Mouse (Mus musculus) intestine, postnatal 0 days (tissue): ENCODE results near the gene Uba52. TPM values are rescaled to one million over a fixed set of nuclear protein-coding genes. Genes with fewer than 3 reads are reported as not detected.

Experiments used
- ATAC-seq: fragments of 200-750 bp; cut with Nextera tagmentation; 2 replicates; pipeline ENCODE4 v1.8.0; 2017; ENCODE audit warnings: mild to moderate bottlenecking, moderate TSS enrichment, moderate library complexity
- H3K27ac ChIP-seq: fragments of 300-500 bp; sonication (generic); 2 replicates; pipeline ENCODE4 v1.5.1; 2014; ENCODE audit warnings: mild to moderate bottlenecking, low read depth, low read length, moderate library complexity
- H3K27me3 ChIP-seq: fragments of 300-500 bp; sonication (generic); replicated peaks from 2 replicates; pipeline ENCODE4 v1.6.1; 2014; ENCODE audit warnings: low read length, mixed read lengths; ENCODE audit not compliant: control insufficient read depth, insufficient read depth
- H3K36me3 ChIP-seq: fragments of 300-500 bp; sonication (generic); 2 replicates; pipeline ENCODE4 v1.6.1; 2014; ENCODE audit warnings: mild to moderate bottlenecking, moderate library complexity; ENCODE audit not compliant: control insufficient read depth, insufficient read depth
- H3K4me1 ChIP-seq: fragments of 300-500 bp; sonication (generic); replicated peaks from 2 replicates; pipeline ENCODE4 v1.6.1; 2014; ENCODE audit warnings: antibody characterized with exemption, low read length, mixed read lengths; ENCODE audit not compliant: control insufficient read depth, insufficient read depth
- H3K4me2 ChIP-seq: fragments of 300-500 bp; sonication (generic); replicated peaks from 2 replicates; pipeline ENCODE4 v1.6.1; 2014; ENCODE audit warnings: low read depth, mild to moderate bottlenecking, moderate library complexity
- H3K4me3 ChIP-seq: fragments of 300-500 bp; sonication (generic); 2 replicates; pipeline ENCODE4 v1.5.1; 2014; ENCODE audit warnings: low read depth, low read length
- H3K9ac ChIP-seq: fragments of 300-500 bp; sonication (generic); 2 replicates; pipeline ENCODE4 v1.6.1; 2014; ENCODE audit warnings: mild to moderate bottlenecking, low read depth, low read length
- H3K9me3 ChIP-seq: fragments of 300-500 bp; sonication (generic); 2 replicates; pipeline ENCODE4 v1.6.1; 2016; ENCODE audit warnings: mixed run types; ENCODE audit not compliant: control insufficient read depth
- CTCF ChIP-seq: sonication (generic); IDR thresholded peaks from 2 replicates; pipeline ENCODE4 v1.5.1; 2016; ENCODE audit warnings: low read depth, mild to moderate bottlenecking, control low read depth, antibody characterized with exemption, moderate library complexity
- WGBS: fragments of 180-500 bp; shearing (Covaris S2); extraction: QIAGEN DNeasy Blood & Tissue Kit; methylation state at CpG from one replicate; pipeline ENCODE4 v1.1.7; 2014; 5-methylcytosine and 5-hydroxymethylcytosine counted together
- polyA plus RNA-seq: library from polyadenylated mRNA; unstranded; fragments of >200 nt; fragmentation: Nextera tagmentation; extraction: Ambion mirVana; gene quantifications from 2 replicates; pipeline ENCODE4 v1.2.1, GENCODE M21; 2015

Uba52 gene
- polyA plus RNA-seq, 1 experiment from 2014 or later, result 863 TPM

GRCm38 (mm10) chr8:70509281-70509952, 1.2 kb downstream of the Uba52 start:
- no peak for TF ChIP-seq CTCF
- Histone ChIP-seq H3K36me3 (peaks cover 29% of the 10 kb centered on the region; the same call in 1 of the 2 replicates), H3K4me3 (peak overlapping the region; percentile 86), H3K27ac (peak overlapping the region; percentile 92), H3K4me1 (no peaks in the 10 kb centered on the region; the same call in none of the 2 replicates), H3K27me3 (no peaks in the 10 kb centered on the region), H3K4me2 (peak overlapping the region; percentile 84), H3K9me3 (no peaks in the 10 kb centered on the region), H3K9ac (peak overlapping the region; percentile 85)
- no peak for ATAC-seq
- 6% methylated on average over 25 of the region's 25 CpGs for WGBS

- 53% methylated on average over 5 of the region's 5 CpGs for WGBS
- Histone ChIP-seq H3K27me3 (0 out of 2 replicates have a peak, but pooled peaks cover 2% of the 10 kb centered on the region), H3K9ac (no peak overlapping the region), H3K36me3 (peaks cover 25% of the 10 kb centered on the region; the same call in 1 of the 2 replicates), H3K4me3 (no peak overlapping the region), H3K9me3 (no peaks in the 10 kb centered on the region), H3K27ac (no peak overlapping the region), H3K4me1 (no peaks in the 10 kb centered on the region; the same call in none of the 2 replicates), H3K4me2 (no peak overlapping the region)
- no peak for TF ChIP-seq CTCF
- no peak for ATAC-seq
These were observed 3.6 kb downstream of the Uba52 start for GRCm38 (mm10) chr8:70507027-70507393.

GRCm38 (mm10) chr8:70506328-70507026, 4.1 kb downstream of the Uba52 start, which contains the start of gene Rex1bd:
Gene Rex1bd (minus strand): TSS chr8:70506752.
- Histone ChIP-seq H3K4me3 (peak within 1 kb of the TSS; percentile 59), H3K4me1 (no peaks in the 10 kb centered on the region; the same call in none of the 2 replicates), H3K9ac (peak within 1 kb of the TSS; percentile 60), H3K4me2 (peak within 1 kb of the TSS; percentile 82), H3K27ac (peak within 1 kb of the TSS; percentile 81), H3K36me3 (peaks cover 25% of the 10 kb centered on the region; the same call in 1 of the 2 replicates), H3K27me3 (peaks cover 7% of the 10 kb centered on the region; the same call in 1 of the 2 replicates), H3K9me3 (no peaks in the 10 kb centered on the region)
- ATAC-seq, result peak; percentile 75
- WGBS, result 3% methylated on average over 40 of the region's 40 CpGs
- TF ChIP-seq CTCF, result peak; percentile 93

- Histone ChIP-seq H3K27ac (0 out of 2 replicates have a peak overlapping the region, but pooled peaks have one; percentile 81), H3K9ac (peak overlapping the region; percentile 60), H3K4me2 (peak overlapping the region; percentile 82), H3K36me3 (peaks cover 25% of the 10 kb centered on the region; the same call in 1 of the 2 replicates), H3K27me3 (peaks cover 12% of the 10 kb centered on the region; the same call in 1 of the 2 replicates), H3K4me3 (peak overlapping the region; percentile 59), H3K4me1 (no peaks in the 10 kb centered on the region; the same call in none of the 2 replicates), H3K9me3 (no peaks in the 10 kb centered on the region)
- TF ChIP-seq CTCF, result no peak
- no peak for ATAC-seq
- WGBS, result 35% methylated on average over 32 of the region's 32 CpGs
These were observed 4.8 kb downstream of the Uba52 start for GRCm38 (mm10) chr8:70505698-70506327.

GRCm38 (mm10) chr8:70504851-70505250, 5.8 kb downstream of the Uba52 start:
- no peaks in the 10 kb centered on the region; the same call in none of the 2 replicates for H3K4me1 ChIP-seq
- no peak overlapping the region for H3K27ac ChIP-seq
- WGBS, result 88% methylated on average over 3 of the region's 3 CpGs
- peak; percentile 93 for TF ChIP-seq CTCF
- no peak overlapping the region for H3K4me2 ChIP-seq
- peaks cover 25% of the 10 kb centered on the region; the same call in 1 of the 2 replicates for H3K36me3 ChIP-seq
- no peaks in the 10 kb centered on the region for H3K9me3 ChIP-seq
- H3K4me3 ChIP-seq, result no peak overlapping the region
- peaks cover 19% of the 10 kb centered on the region for H3K27me3 ChIP-seq
- no peak overlapping the region for H3K9ac ChIP-seq
- no peak for ATAC-seq

GRCm38 (mm10) chr8:70504291-70504716, 6.3 kb downstream of the Uba52 start:
- Histone ChIP-seq H3K27me3 (peaks cover 24% of the 10 kb centered on the region), H3K9me3 (no peaks in the 10 kb centered on the region), H3K4me3 (no peak overlapping the region), H3K4me1 (no peaks in the 10 kb centered on the region; the same call in none of the 2 replicates), H3K9ac (no peak overlapping the region), H3K4me2 (no peak overlapping the region), H3K27ac (no peak overlapping the region), H3K36me3 (peaks cover 25% of the 10 kb centered on the region; the same call in 1 of the 2 replicates)
- TF ChIP-seq CTCF, result no peak
- ATAC-seq, result no peak
- 69% methylated on average over 16 of the region's 16 CpGs for WGBS
